8 mouse cellular contexts compared by ENCODE assay signal in genomic region chr7:44928570-44928969, GRCm38 (mm10). TPM values are rescaled to one million over a fixed set of nuclear protein-coding genes. Genes with fewer than 3 reads are reported as not detected.
A peak's percentile ranks its signal among the peaks of the same experiment; 100 is the strongest.
DNase-seq lines count a peak whose midpoint lies in the region; ATAC-seq and TF ChIP-seq lines count a peak whose summit lies in the region.

No protein-coding gene starts in this region.

- peak overlapping the region; percentile 76 for H3ac ChIP-seq in C2C12 (ENCODE audit: control insufficient read depth, insufficient read length, low read depth)

- peaks cover 43% of the 10 kb centered on the region for H3K36me3 ChIP-seq in erythroblast, embryonic 14.5 days (ENCODE audit: control insufficient read depth)
- H3K36me3 ChIP-seq in C2C12 (ENCODE audit: control insufficient read depth, insufficient read depth): peaks cover 8% of the 10 kb centered on the region
- peaks cover 11% of the 10 kb centered on the region for H3K36me3 ChIP-seq in forebrain, embryonic 15.5 days
- H3K36me3 ChIP-seq in liver, embryonic 15.5 days (replicated peaks): peaks cover 27% of the 10 kb centered on the region

- no peak for ATAC-seq in erythroblast, adult 5-6 weeks (replicated peaks; ENCODE audit: low FRiP score, poor library complexity, severe bottlenecking)
- no peak for ATAC-seq in forebrain, embryonic 15.5 days (replicated peaks)
- peak; percentile 1; the same call in 1 of the 2 replicates for ATAC-seq in liver, embryonic 15.5 days (ENCODE audit: insufficient read depth)

- no peak for DNase-seq in adipocyte (ENCODE audit: low spot score)
- no peak for DNase-seq in spleen, adult 12 weeks (ENCODE audit: low spot score)
- DNase-seq in kidney, postnatal 4 days: no peak

- H3K79me3 ChIP-seq in C2C12 (ENCODE audit: low read depth): peaks cover 19% of the 10 kb centered on the region

- no peaks in the 10 kb centered on the region for H3K9me3 ChIP-seq in erythroblast, embryonic 14.5 days (ENCODE audit: control insufficient read depth, low read length)
- no peaks in the 10 kb centered on the region for H3K9me3 ChIP-seq in forebrain, embryonic 15.5 days
- H3K9me3 ChIP-seq in liver, embryonic 15.5 days (replicated peaks): no peaks in the 10 kb centered on the region

- peak overlapping the region; percentile 88 for H3K4me3 ChIP-seq in erythroblast, embryonic 14.5 days (replicated peaks)
- peak overlapping the region; percentile 65 for H3K4me3 ChIP-seq in C2C12 (ENCODE audit: insufficient read depth, poor library complexity, severe bottlenecking)
- H3K4me3 ChIP-seq in forebrain, embryonic 15.5 days: peak overlapping the region; percentile 91
- H3K4me3 ChIP-seq in liver, embryonic 15.5 days (replicated peaks): peak overlapping the region; percentile 97

- H3K4me1 ChIP-seq in erythroblast, embryonic 14.5 days (ENCODE audit: control insufficient read depth): peaks cover 59% of the 10 kb centered on the region
- peaks cover 28% of the 10 kb centered on the region for H3K4me1 ChIP-seq in forebrain, embryonic 15.5 days
- H3K4me1 ChIP-seq in liver, embryonic 15.5 days (replicated peaks): peaks cover 56% of the 10 kb centered on the region

- no peaks in the 10 kb centered on the region for H3K27me3 ChIP-seq in erythroblast, embryonic 14.5 days (ENCODE audit: control insufficient read depth)
- H3K27me3 ChIP-seq in C2C12 (ENCODE audit: control insufficient read depth, insufficient read depth, insufficient read length): no peaks in the 10 kb centered on the region
- no peaks in the 10 kb centered on the region for H3K27me3 ChIP-seq in forebrain, embryonic 15.5 days
- no peaks in the 10 kb centered on the region for H3K27me3 ChIP-seq in liver, embryonic 15.5 days

- peaks cover 40% of the 10 kb centered on the region for H3K79me2 ChIP-seq in C2C12 (ENCODE audit: control insufficient read depth, insufficient read depth)

- H3K4me2 ChIP-seq in forebrain, embryonic 15.5 days (replicated peaks): peak overlapping the region; percentile 56
- peak overlapping the region; percentile 78 for H3K4me2 ChIP-seq in liver, embryonic 15.5 days

- peak overlapping the region; percentile 97 for H3K9ac ChIP-seq in forebrain, embryonic 15.5 days (replicated peaks)
- H3K9ac ChIP-seq in liver, embryonic 15.5 days: peak overlapping the region; percentile 94

- no peak overlapping the region for H3K27ac ChIP-seq in forebrain, embryonic 15.5 days (replicated peaks)
- H3K27ac ChIP-seq in liver, embryonic 15.5 days (replicated peaks): peak overlapping the region; percentile 94

- TF ChIP-seq CTCF in C2C12 (IDR thresholded peaks at IDR 0.05; ENCODE audit: control insufficient read depth, insufficient read depth, insufficient read length): no peak

- WGBS in forebrain, embryonic 15.5 days: 5% methylated on average over 1 of the region's 1 CpGs
- 0% methylated on average over 1 of the region's 1 CpGs for WGBS in liver, embryonic 15.5 days (ENCODE audit: insufficient replicate concordance)

TF ChIP-seq in C2C12, 6 proteins besides CTCF, POLR2A, EP300 and RAD21:
- TF ChIP-seq MYOG (IDR thresholded peaks at IDR 0.05; ENCODE audit: control insufficient read depth, extremely low read depth, insufficient read length) (no peak), FOSL1 (IDR thresholded peaks at IDR 0.05; ENCODE audit: insufficient read depth, low read length, poor library complexity, severe bottlenecking) (no peak)
TF ChIP-seq in C2C12: peak in this region for 0.

RNA-seq across cellular contexts. Expression of gene Ap2a1, which starts 0.7 kb away (rescaled TPM):
- 48.1 and 53.1 TPM in 2 replicates for polyA plus RNA-seq in erythroblast, embryonic 14.5 days (2012)
- total RNA-seq in erythroblast, adult 5-6 weeks (2015; ENCODE audit: low replicate concordance): 29.4 and 43.1 TPM in 2 replicates
- 27.5 and 36.0 TPM in 2 replicates for total RNA-seq in erythroblast, adult 5-6 weeks (2017; ENCODE audit: low replicate concordance)
- polyA plus RNA-seq in C2C12 (2012; fragmentation: generic; extraction: Trizol): 129 TPM
- polyA plus RNA-seq in forebrain, embryonic 15.5 days (2015; fragmentation: Nextera tagmentation; extraction: Ambion mirVana): 105 and 107 TPM in 2 replicates
- 69.1 and 70.9 TPM in 2 replicates for polyA plus RNA-seq in liver, embryonic 15.5 days (2015; fragmentation: Nextera tagmentation; extraction: Ambion mirVana)

RNA-seq across cellular contexts. Expression of gene Tsks, which starts 14.4 kb away (rescaled TPM):
- polyA plus RNA-seq in erythroblast, embryonic 14.5 days (2012): not detected in 2 replicates
- total RNA-seq in erythroblast, adult 5-6 weeks (2015; ENCODE audit: low replicate concordance): not detected in 2 replicates
- not detected in 2 replicates for total RNA-seq in erythroblast, adult 5-6 weeks (2017; ENCODE audit: low replicate concordance)
- 0.04 TPM for polyA plus RNA-seq in C2C12 (2012; fragmentation: generic; extraction: Trizol)
- not detected in 2 replicates for polyA plus RNA-seq in forebrain, embryonic 15.5 days (2015; fragmentation: Nextera tagmentation; extraction: Ambion mirVana)
- 0.08 TPM in 1 of 2 replicates, not detected in the other for polyA plus RNA-seq in liver, embryonic 15.5 days (2015; fragmentation: Nextera tagmentation; extraction: Ambion mirVana)

RNA-seq across cellular contexts. Expression of gene Fuz, which starts 32.7 kb away (rescaled TPM):
- polyA plus RNA-seq in erythroblast, embryonic 14.5 days (2012): 2.6 TPM in 2 replicates
- total RNA-seq in erythroblast, adult 5-6 weeks (2015; ENCODE audit: low replicate concordance): 1.3 TPM in 1 of 2 replicates, not detected in the other
- total RNA-seq in erythroblast, adult 5-6 weeks (2017; ENCODE audit: low replicate concordance): 2.2 and 4.3 TPM in 2 replicates
- polyA plus RNA-seq in C2C12 (2012; fragmentation: generic; extraction: Trizol): 9.8 TPM
- 20.6 and 22.1 TPM in 2 replicates for polyA plus RNA-seq in forebrain, embryonic 15.5 days (2015; fragmentation: Nextera tagmentation; extraction: Ambion mirVana)
- polyA plus RNA-seq in liver, embryonic 15.5 days (2015; fragmentation: Nextera tagmentation; extraction: Ambion mirVana): 6.7 and 6.9 TPM in 2 replicates

RNA-seq across cellular contexts. Expression of gene Med25, which starts 36.1 kb away (rescaled TPM):
- 46.3 and 51.9 TPM in 2 replicates for polyA plus RNA-seq in erythroblast, embryonic 14.5 days (2012)
- total RNA-seq in erythroblast, adult 5-6 weeks (2015; ENCODE audit: low replicate concordance): 6.5 and 8.4 TPM in 2 replicates
- total RNA-seq in erythroblast, adult 5-6 weeks (2017; ENCODE audit: low replicate concordance): 3.2 and 5.3 TPM in 2 replicates
- 43.9 TPM for polyA plus RNA-seq in C2C12 (2012; fragmentation: generic; extraction: Trizol)
- 164 and 166 TPM in 2 replicates for polyA plus RNA-seq in forebrain, embryonic 15.5 days (2015; fragmentation: Nextera tagmentation; extraction: Ambion mirVana)
- 46.8 and 56.2 TPM in 2 replicates for polyA plus RNA-seq in liver, embryonic 15.5 days (2015; fragmentation: Nextera tagmentation; extraction: Ambion mirVana)

RNA-seq across cellular contexts. Expression of gene Cpt1c, which starts 46.1 kb away (rescaled TPM):
- polyA plus RNA-seq in erythroblast, embryonic 14.5 days (2012): 0.05 and 0.07 TPM in 2 replicates
- 0.19 and 1.5 TPM in 2 replicates for total RNA-seq in erythroblast, adult 5-6 weeks (2015; ENCODE audit: low replicate concordance)
- 0.28 and 0.51 TPM in 2 replicates for total RNA-seq in erythroblast, adult 5-6 weeks (2017; ENCODE audit: low replicate concordance)
- 5.5 TPM for polyA plus RNA-seq in C2C12 (2012; fragmentation: generic; extraction: Trizol)
- 48.2 and 51.6 TPM in 2 replicates for polyA plus RNA-seq in forebrain, embryonic 15.5 days (2015; fragmentation: Nextera tagmentation; extraction: Ambion mirVana)
- polyA plus RNA-seq in liver, embryonic 15.5 days (2015; fragmentation: Nextera tagmentation; extraction: Ambion mirVana): 1.5 and 1.6 TPM in 2 replicates
